Mouse (Mus musculus): ENCODE data around the gene Zmat5.
"Not testable (repeated sequence)": the region's sequence is repeated elsewhere in the genome, so short reads cannot be mapped to it uniquely, and the experiment has no call there.

Gene Zmat5

GRCm38 (mm10) chr11:4690353-4690752 is 14.1 kb upstream of the Zmat5 start:
- DNase-seq (ENCODE audit: low spot score) = no peak

GRCm38 (mm10) chr11:4691213-4691612 is 13.3 kb upstream of the Zmat5 start:
- no peak for DNase-seq (ENCODE audit: low spot score)

GRCm38 (mm10) chr11:4692162-4692561 is 12.3 kb upstream of the Zmat5 start:
- no peak for DNase-seq (ENCODE audit: low spot score)

- no peak for DNase-seq (ENCODE audit: low spot score)
These were observed 7.2 kb upstream of the Zmat5 start for GRCm38 (mm10) chr11:4697043-4697983.

DNA sequence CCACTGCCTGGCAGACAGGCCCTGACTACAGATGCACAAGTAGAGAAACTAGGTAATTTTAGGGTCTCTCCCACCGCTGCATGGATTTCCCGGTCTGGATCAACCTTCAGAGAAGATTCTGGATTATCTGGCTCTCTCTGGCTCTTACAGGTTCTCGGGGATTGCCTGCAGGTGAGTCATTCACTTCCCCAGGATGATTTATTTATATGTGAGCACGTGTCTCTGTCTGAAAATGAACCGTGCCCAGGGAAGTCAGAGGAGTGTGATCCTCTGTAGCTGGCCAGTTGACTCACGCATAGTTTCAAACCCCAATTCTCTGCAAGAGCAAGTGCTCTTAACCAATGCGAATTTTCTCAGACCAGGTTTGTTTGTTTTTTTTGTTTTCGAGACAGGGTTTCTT is 3.8 kb upstream of the Zmat5 start:
- no peak for DNase-seq (ENCODE audit: low spot score)

- no peak for DNase-seq (ENCODE audit: low spot score)
These were observed 798 bp upstream of the Zmat5 start for GRCm38 (mm10) chr11:4703688-4704071.

- no peak for DNase-seq (ENCODE audit: low spot score)
These were observed 700 bp downstream of the Zmat5 start for GRCm38 (mm10) chr11:4705178-4705577.

DNA sequence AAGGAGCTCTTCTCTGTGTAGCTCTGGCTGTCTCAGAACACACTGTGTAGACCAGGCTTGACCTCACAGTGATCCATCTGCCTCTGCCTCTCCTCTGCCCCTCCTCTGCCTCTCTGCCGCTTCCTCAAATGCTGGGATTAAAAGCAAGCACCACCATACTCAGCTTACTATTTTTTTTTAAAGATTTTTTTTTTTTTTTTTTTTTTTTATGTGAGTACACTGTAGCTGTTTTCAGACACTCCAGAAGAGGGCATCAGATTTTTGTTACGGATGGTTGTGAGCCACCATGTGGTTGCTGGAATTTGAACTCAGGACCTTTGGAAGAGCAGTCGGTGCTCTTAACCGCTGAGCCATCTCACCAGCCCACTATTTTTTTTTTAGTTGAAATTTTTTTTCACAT is 5.7 kb downstream of the Zmat5 start:
- not testable (repeated sequence) for DNase-seq (ENCODE audit: low spot score)

GRCm38 (mm10) chr11:4712822-4713221 is 8.3 kb downstream of the Zmat5 start:
- no peak for DNase-seq (ENCODE audit: low spot score)

DNA sequence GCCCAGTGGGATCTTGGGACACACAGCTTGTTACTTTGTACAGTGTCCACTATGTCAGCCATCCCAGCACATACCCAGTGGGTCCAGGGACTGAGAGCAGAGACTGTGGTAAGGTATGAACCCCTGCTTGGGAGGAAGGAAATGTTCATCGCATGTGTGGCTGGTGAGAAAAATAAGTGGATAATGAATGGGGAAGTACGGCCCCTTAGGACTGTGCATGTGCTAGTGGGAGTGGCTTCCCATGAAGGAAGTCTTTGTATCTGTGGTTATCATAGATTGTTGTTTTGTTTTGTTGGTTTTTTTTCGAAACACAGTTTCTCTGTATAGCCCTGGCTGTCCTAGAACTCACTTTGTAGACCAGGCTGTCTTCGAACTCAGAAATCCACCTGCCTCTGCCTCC is 10.2 kb downstream of the Zmat5 start:
- DNase-seq (ENCODE audit: low spot score) = no peak

DNA sequence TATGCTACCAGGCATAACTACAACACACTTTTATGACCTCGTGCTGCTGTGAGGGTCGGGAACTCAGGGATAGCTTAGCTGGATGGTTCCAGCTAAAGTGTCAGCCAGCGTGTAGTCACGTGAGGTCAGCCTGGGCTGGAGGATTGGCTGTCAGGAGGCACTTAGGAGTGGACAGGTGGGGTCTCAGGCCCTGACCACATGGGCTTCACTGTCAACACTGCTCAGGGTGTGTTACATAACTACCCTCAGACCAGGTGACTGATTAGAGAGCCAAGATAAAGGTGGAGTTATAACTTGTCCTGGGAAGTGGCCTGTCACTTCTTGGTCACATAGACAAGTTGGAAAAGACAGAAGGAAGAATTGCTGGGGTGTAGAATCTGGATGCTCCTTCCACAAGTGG is 11.1 kb downstream of the Zmat5 start:
- DNase-seq (ENCODE audit: low spot score) = no peak

DNA sequence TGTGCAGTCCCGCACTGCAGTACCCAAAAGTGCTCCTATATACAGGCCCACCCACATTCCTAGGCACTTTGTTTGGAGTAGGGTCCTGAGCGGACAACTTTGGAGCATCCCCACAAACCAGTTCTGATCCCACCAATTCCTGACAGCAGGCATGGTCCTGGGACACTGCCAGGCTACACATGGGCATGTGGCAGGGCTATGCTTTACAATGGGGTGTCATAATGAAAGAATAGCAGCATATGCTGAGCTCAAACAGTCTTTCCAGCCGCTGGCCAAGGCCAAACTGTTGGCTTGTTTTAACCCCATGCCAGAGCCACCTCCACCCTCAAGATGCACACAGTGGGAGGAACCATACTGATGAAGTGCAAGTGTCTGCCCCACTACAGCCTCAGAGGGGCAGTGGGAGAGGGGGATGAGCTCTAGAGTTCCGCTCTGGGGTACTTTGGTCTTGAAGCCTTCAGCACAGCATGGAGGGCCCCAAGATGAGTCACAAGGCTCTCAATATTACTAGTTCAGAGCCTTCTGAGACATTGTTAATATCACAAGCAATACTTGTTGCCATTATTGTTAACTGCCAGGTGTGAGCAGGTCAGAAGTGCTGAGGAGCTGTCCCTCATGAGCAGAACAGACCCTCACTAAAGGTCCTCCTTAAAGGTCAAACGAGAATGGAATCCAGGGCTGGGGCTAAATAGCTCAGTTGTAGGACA is 12.2 kb downstream of the Zmat5 start:
- DNase-seq (ENCODE audit: low spot score) = no peak

DNA sequence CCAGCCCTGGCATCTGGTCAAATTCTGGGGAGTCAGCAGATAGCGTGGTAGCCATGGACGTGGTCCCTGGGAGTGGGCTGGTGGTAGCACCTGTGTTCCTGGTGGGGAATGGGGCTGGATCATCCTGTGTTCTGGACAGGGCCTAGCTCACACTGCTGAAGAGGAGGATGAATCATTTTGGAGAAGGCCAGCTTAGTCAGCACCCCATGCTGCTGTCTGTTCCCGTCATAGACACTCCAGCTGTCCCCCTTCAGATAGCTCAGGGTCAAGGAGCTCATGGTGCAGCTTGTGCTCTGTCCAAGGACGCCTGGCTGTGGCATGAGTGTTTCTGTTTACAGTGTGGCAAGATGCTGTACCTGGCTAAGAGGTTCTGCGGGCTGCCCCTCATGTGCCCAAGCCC is 14.1 kb downstream of the Zmat5 start:
- no peak for DNase-seq (ENCODE audit: low spot score)

DNA sequence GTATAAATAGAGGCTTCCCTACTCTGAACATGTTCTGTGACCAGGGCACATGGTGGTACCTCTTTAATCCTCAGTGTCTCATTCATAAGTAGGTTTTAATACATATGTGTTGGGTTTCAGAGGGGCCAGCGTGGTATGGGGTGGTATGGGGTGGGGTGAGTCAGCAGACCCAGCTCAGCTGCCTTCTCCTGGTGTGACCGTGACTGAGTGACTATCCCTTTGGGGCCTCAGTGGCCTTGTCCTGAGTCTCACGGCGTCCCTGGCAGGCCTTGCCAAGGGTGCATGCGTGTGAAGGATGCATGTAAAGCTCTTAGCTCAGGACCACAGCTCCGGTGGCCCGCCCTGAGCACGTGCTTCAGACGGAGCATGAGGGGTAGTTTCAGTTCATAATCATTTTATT is 15.5 kb downstream of the Zmat5 start:
- no peak for DNase-seq (ENCODE audit: low spot score)

- DNase-seq (ENCODE audit: low spot score) = no peak
These were observed 15.9 kb downstream of the Zmat5 start for GRCm38 (mm10) chr11:4720393-4720792.

GRCm38 (mm10) chr11:4720900-4721580 is 16.6 kb downstream of the Zmat5 start:
- no peak for DNase-seq (ENCODE audit: low spot score)

- no peak for DNase-seq (ENCODE audit: low spot score)
These were observed 17.2 kb downstream of the Zmat5 start for GRCm38 (mm10) chr11:4721728-4722127.

GRCm38 (mm10) chr11:4729603-4730002 is 25.1 kb downstream of the Zmat5 start:
- no peak for DNase-seq (ENCODE audit: low spot score)

DNA sequence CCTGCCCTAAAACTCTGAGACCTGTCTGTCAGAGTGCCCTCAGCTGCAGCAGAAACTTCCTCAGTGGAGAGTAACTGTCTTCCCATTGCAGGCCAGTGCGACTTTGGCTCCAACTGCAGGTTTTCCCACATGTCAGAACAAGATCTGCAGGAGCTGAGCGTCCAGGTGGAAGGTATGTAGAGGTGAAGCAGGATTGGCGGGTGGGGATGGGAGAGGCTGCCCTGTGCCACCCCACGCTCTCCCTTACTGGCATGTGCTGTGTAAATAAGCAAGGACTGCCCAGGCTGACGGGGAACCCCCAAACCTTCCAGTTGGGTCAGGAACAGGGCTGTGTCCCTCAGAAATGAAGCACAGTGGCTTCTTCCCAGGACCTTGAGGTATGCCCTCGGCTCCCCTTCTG is 25.6 kb downstream of the Zmat5 start:
- DNase-seq (ENCODE audit: low spot score) = no peak

DNA sequence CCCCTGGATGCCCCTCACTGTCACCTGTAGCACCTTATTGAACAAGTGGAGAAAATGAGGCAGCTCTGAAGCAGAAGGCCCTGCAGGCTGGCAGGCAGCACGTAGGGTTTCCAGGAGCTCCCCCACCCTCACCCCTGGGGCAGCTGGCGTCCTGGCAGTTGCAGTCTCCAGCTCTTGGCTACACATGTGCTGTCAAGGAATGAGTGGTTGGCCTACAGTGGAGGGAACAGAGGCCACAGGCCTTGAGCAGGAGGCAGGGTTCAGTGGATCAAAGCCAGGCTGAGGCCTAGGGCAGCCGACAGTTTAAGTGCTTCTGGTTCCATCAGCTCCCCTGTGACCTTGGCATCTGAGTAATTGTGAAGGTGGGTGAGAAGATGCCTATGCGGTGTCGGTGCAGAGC is 26.4 kb downstream of the Zmat5 start:
- no peak for DNase-seq (ENCODE audit: low spot score)

DNA sequence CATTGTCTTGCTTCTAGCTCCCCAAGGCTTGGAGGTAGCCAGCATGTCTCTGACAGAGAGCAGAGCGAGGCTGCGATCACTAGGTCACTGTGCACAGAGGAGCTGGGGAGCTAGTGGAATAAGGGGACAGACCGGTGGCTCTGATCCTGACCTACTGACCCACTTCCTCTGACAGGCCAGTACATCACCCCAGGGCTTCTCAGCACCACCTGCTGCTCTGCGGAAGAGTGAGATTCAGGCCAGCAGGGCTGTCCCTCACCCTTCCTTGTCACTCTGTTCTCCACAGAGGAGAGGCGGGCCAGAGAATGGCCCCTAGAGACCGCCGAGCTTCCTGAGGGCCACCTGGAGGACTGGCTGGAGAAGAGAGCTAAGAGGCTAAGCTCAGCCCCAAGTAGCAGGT is 27.3 kb downstream of the Zmat5 start:
- no peak for DNase-seq (ENCODE audit: low spot score)

- no peak for DNase-seq (ENCODE audit: low spot score)
These were observed 29.7 kb downstream of the Zmat5 start for GRCm38 (mm10) chr11:4734179-4734578.

DNA sequence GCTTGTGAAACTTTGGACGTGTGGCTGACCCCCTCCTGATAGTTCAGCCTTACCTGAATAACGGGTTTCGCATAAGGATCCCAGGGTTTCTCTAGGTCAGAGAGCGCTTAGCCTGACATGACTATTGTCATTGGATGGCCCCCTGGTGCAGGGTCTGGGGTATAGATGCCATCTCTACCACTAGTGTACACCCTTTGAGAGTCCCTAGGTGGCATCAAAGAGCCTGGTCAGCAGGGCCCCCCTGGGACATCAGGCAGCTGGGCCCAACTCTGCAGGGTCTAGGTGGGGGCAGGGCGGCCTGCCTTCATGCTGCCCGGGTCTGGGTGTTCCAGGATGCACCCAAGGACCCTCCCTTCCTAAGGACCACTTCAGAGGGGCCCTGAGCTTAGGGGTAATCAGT is 31.9 kb downstream of the Zmat5 start:
- no peak for DNase-seq (ENCODE audit: low spot score)
